Mouse (Mus musculus) hindbrain, embryonic 14.5 days (tissue): ENCODE results near the gene Islr. TPM values are rescaled to one million over a fixed set of nuclear protein-coding genes. Genes with fewer than 3 reads are reported as not detected.
A peak's percentile ranks its signal among the peaks of the same experiment; 100 is the strongest.

ENCODE experiments used
- ATAC-seq: fragments of 200-750 bp; cut with Nextera tagmentation; 2 replicates; pipeline ENCODE4 v1.8.0; 2017; ENCODE audit warnings: moderate number of reproducible peaks, mild to moderate bottlenecking, moderate TSS enrichment, moderate library complexity; ENCODE audit not compliant: low FRiP score
- DNase-seq: peaks from one replicate; pipeline ENCODE4 v3.0.0-alpha.2; 2015; ENCODE audit warnings: low spot score
- H3K27ac ChIP-seq: fragments of 300-500 bp; sonication (generic); 2 replicates; pipeline ENCODE4 v1.5.1; 2014; ENCODE audit warnings: mild to moderate bottlenecking, moderate library complexity
- H3K27me3 ChIP-seq: fragments of 300-500 bp; sonication (generic); 2 replicates; pipeline ENCODE4 v1.6.1; 2014; ENCODE audit warnings: mild to moderate bottlenecking, low read length, mixed read lengths; ENCODE audit not compliant: control insufficient read depth, insufficient read depth
- H3K36me3 ChIP-seq: fragments of 300-500 bp; sonication (generic); replicated peaks from 2 replicates; pipeline ENCODE4 v1.6.1; 2014; ENCODE audit not compliant: control insufficient read depth, insufficient read depth
- H3K4me1 ChIP-seq: fragments of 300-500 bp; sonication (generic); replicated peaks from 2 replicates; pipeline ENCODE4 v1.6.1; 2014; ENCODE audit warnings: antibody characterized with exemption, low read length, mixed read lengths; ENCODE audit not compliant: control insufficient read depth, insufficient read depth
- H3K4me2 ChIP-seq: fragments of 300-500 bp; sonication (generic); replicated peaks from 2 replicates; pipeline ENCODE4 v1.6.1; 2014; ENCODE audit warnings: mild to moderate bottlenecking, moderate library complexity
- H3K4me3 ChIP-seq: fragments of 300-500 bp; sonication (generic); replicated peaks from 2 replicates; pipeline ENCODE4 v1.5.1; 2014; ENCODE audit warnings: mild to moderate bottlenecking, low read length
- H3K9ac ChIP-seq: fragments of 300-500 bp; sonication (generic); 2 replicates; pipeline ENCODE4 v1.6.1; 2014
- H3K9me3 ChIP-seq: fragments of 300-500 bp; sonication (generic); 2 replicates; pipeline ENCODE4 v1.6.1; 2016; ENCODE audit warnings: low read length; ENCODE audit not compliant: control insufficient read depth
- WGBS: fragments of 180-500 bp; shearing (Covaris S2); extraction: QIAGEN DNeasy Blood & Tissue Kit; methylation state at CpG from one replicate; pipeline ENCODE4 v1.1.7; 2014; 5-methylcytosine and 5-hydroxymethylcytosine counted together
- polyA plus RNA-seq: library from polyadenylated mRNA; unstranded; fragments of >200 nt; fragmentation: Nextera tagmentation; extraction: Ambion mirVana; gene quantifications from 2 replicates; pipeline ENCODE4 v1.2.1, GENCODE M21; 2014

The Islr gene
- polyA plus RNA-seq, 1 experiment from 2014 or later, result 34.8 TPM

DNA sequence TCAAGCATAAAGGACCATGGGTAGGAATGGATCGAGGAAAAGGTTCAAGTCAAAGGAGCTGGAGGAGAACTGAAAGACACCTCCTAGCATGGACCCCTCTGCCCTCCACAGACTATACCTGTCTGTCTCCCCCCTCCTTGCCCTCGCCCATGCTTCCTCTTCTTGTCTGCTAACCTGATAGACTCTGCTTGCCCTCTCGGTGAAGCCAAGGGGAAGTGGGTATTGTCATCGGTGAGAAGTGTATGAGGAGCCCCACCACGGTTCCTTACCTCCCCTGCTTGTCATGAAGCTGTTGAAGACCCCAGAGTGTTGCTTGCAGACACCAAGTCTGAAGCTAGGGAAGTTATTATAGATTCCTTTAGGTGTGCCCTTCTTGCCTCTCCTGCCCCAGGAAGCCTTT is 43.8 kb downstream of the Islr start:
- Histone ChIP-seq H3K36me3 (no peaks in the 10 kb centered on the region), H3K27me3 (no peaks in the 10 kb centered on the region), H3K4me2 (no peak overlapping the region), H3K4me3 (no peak overlapping the region), H3K27ac (no peak overlapping the region), H3K9ac (no peak overlapping the region), H3K9me3 (no peaks in the 10 kb centered on the region), H3K4me1 (0 out of 2 replicates have a peak, but pooled peaks cover 4% of the 10 kb centered on the region)
- DNase-seq (no peak), ATAC-seq (no peak)
- 83% methylated on average over 5 of the region's 5 CpGs for WGBS

- DNase-seq, result no peak
- H3K27me3 ChIP-seq, result no peaks in the 10 kb centered on the region
- WGBS, result 74% methylated on average over 4 of the region's 4 CpGs
- H3K36me3 ChIP-seq, result no peaks in the 10 kb centered on the region
- 0 out of 2 replicates have a peak, but pooled peaks cover 4% of the 10 kb centered on the region for H3K4me1 ChIP-seq
- H3K9ac ChIP-seq, result no peak overlapping the region
- H3K27ac ChIP-seq, result no peak overlapping the region
- H3K9me3 ChIP-seq, result no peaks in the 10 kb centered on the region
- no peak for ATAC-seq
- H3K4me3 ChIP-seq, result no peak overlapping the region
- no peak overlapping the region for H3K4me2 ChIP-seq
Measured at GRCm38 (mm10) chr9:58159855-58160254, 44.3 kb downstream of the Islr start.

DNA sequence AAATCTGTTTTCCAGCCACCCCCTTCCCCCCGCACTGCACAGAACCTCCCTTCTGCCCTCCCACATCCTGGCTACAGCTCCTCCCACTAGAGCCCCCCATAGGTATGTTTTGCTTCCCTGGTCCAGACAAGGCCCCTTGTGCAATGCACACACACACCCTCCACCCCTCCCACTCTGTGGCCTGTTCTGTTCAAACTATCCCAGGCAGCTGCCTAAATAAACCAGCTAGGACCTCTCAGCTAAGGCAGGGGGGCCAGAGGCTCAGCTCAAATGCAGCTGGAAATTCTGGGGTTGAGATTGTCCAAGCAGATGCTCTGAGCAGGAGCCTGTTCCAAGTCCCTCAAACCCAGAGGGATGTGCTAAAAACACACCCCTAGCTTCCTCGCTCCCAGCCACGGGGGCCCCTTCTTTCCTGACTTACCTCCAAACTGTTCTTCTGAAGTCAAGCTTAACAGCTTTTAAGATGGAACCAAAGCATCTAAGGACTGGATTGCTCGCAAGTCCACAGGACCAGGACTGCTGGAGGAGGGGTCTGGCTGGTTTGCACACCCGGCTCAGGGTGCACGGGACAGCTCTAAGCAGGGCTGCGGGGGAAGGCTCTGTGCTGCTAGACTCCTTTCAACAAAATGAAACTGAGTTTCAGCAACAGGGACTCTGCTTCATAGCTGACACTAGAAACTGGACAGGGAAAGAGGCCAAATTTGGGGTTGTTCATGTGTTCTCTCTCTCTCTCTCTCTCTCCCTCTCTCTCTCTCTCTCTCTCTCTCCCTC is 45.4 kb downstream of the Islr start:
- no peaks in the 10 kb centered on the region for H3K9me3 ChIP-seq
- H3K9ac ChIP-seq, result no peak overlapping the region
- no peak overlapping the region for H3K4me3 ChIP-seq
- ATAC-seq (no peak), DNase-seq (no peak)
- H3K4me2 ChIP-seq, result no peak overlapping the region; the same call in 1 of the 2 replicates
- peak overlapping the region; percentile 44; the same call in 1 of the 2 replicates for H3K27ac ChIP-seq
- H3K27me3 ChIP-seq, result no peaks in the 10 kb centered on the region
- 0 out of 2 replicates have a peak, but pooled peaks cover 4% of the 10 kb centered on the region for H3K4me1 ChIP-seq
- H3K36me3 ChIP-seq, result no peaks in the 10 kb centered on the region
- 61% methylated on average over 7 of the region's 7 CpGs for WGBS

DNA sequence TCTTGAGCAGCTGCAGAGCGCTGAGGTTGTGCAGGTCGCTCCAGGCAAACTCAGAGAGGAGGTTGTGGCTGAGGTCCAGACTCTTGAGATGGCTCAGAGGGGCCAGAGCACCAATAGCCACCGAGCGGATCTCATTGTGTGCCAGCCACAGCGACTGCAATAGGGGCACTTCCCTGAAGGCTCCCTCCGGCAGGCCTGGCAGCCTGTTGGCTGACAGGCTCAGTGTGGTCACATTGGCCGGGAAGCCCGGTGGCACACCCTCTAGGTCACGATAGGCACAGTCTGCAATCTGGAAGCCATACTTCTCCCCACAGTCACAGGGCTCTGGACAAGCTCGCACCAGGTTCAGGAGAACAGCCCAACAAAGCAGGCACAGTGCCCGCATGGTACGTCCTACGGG is 46.3 kb downstream of the Islr start:
- 81% methylated on average over 13 of the region's 13 CpGs for WGBS
- no peak overlapping the region; the same call in 1 of the 2 replicates for H3K4me3 ChIP-seq
- H3K4me2 ChIP-seq, result peak overlapping the region; percentile 33; the same call in 1 of the 2 replicates
- H3K27me3 ChIP-seq, result no peaks in the 10 kb centered on the region
- H3K9me3 ChIP-seq, result no peaks in the 10 kb centered on the region
- H3K4me1 ChIP-seq, result 0 out of 2 replicates have a peak, but pooled peaks cover 10% of the 10 kb centered on the region
- ATAC-seq, result no peak
- H3K27ac ChIP-seq, result 0 out of 2 replicates have a peak overlapping the region, but pooled peaks have one; percentile 14
- no peak overlapping the region for H3K9ac ChIP-seq
- no peak for DNase-seq
- no peaks in the 10 kb centered on the region for H3K36me3 ChIP-seq

DNA sequence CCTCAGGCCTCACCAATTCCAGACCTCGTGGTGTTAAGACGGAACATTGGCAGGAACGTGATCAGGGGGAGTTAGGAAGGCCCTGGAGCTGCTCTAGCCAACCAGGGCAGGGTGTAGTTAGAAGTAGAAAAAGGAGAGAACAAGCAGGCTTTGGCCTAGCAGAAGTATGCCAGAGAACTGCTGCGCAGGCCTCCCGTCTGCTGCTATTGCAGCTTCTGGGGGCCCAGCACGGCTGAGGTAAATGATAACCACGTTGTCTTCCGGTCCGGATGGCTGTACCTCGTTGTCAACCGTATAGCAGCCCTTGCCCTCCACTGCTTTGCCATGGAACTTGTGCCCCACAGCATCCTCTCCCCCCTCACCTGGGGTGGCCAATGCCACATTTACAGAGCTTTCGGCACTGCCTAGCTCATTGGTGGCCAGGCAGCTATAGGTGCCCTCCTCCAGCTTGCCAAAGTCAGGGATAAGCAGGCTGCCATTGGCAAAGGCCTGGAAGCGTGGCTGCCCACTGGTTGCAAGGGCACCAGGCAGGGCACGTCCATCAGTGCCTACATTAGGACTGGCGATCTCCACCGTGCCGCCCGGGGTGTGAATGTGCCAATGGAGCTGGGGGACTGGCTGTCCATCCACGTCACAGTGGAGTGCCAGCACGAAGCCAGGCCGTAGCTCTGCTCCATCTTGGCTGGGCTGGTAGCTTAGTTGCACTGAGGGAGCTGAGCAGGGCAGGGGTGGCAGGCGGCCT is 47.1 kb downstream of the Islr start:
- WGBS, result 90% methylated on average over 22 of the region's 22 CpGs
- Histone ChIP-seq H3K9ac (no peak overlapping the region), H3K4me1 (0 out of 2 replicates have a peak, but pooled peaks cover 10% of the 10 kb centered on the region), H3K36me3 (no peaks in the 10 kb centered on the region), H3K4me2 (peak overlapping the region; percentile 33; the same call in 1 of the 2 replicates), H3K4me3 (no peak overlapping the region), H3K27me3 (no peaks in the 10 kb centered on the region), H3K27ac (no peak overlapping the region), H3K9me3 (no peaks in the 10 kb centered on the region)
- no peak for ATAC-seq
- no peak for DNase-seq

GRCm38 (mm10) chr9:58155366-58155765 is 48.7 kb downstream of the Islr start:
- no peaks in the 10 kb centered on the region for H3K36me3 ChIP-seq
- H3K27ac ChIP-seq, result 0 out of 2 replicates have a peak overlapping the region, but pooled peaks have one; percentile 14
- H3K9me3 ChIP-seq, result no peaks in the 10 kb centered on the region
- H3K4me2 ChIP-seq, result no peak overlapping the region
- DNase-seq (peak; percentile 69), ATAC-seq (no peak)
- 0 out of 2 replicates have a peak, but pooled peaks cover 10% of the 10 kb centered on the region for H3K4me1 ChIP-seq
- H3K27me3 ChIP-seq, result no peaks in the 10 kb centered on the region
- WGBS, result 38% methylated on average over 3 of the region's 3 CpGs
- no peak overlapping the region for H3K9ac ChIP-seq
- H3K4me3 ChIP-seq, result no peak overlapping the region

GRCm38 (mm10) chr9:58153095-58153494 is 51.0 kb downstream of the Islr start:
- H3K4me3 ChIP-seq, result no peak overlapping the region
- WGBS, result 73% methylated on average over 3 of the region's 3 CpGs
- no peak overlapping the region for H3K4me2 ChIP-seq
- H3K27me3 ChIP-seq, result no peaks in the 10 kb centered on the region
- H3K4me1 ChIP-seq, result 0 out of 2 replicates have a peak, but pooled peaks cover 10% of the 10 kb centered on the region
- DNase-seq (no peak), ATAC-seq (no peak)
- no peaks in the 10 kb centered on the region for H3K9me3 ChIP-seq
- H3K36me3 ChIP-seq, result no peaks in the 10 kb centered on the region
- H3K9ac ChIP-seq, result no peak overlapping the region
- no peak overlapping the region for H3K27ac ChIP-seq

DNA sequence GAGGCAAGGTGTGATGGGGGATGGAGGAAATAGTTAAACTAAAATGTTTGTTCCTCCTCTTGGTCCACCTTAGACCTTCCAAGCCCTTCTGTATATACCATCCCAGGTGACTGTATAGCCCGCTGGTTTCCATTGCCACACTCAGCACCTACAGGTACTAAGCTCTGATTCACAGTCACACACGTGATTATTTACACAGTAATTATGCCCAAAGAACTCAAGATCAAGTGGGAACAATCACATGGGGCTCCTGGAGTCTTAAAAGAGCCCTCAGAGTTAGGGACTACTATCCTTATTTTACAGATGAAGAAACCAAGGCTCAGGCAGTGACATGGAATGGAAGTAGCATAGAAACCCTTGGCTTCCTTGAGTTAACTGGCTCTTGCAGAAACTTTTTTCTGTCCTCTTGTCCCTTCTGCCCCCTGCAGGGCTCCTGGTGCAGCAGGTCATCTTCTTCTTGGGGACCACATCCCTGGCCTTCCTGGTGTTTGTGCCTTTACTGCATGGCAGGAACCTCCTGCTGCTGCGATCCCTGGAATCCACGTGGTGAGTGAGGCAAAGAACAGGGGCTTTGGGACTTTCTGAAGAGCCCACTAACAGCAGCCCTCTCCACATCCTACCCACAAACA is 53.3 kb downstream of the Islr start:
- ATAC-seq, result no peak
- 75% methylated on average over 4 of the region's 4 CpGs for WGBS
- DNase-seq, result no peak
- Histone ChIP-seq H3K27ac (no peak overlapping the region), H3K9ac (no peak overlapping the region), H3K27me3 (no peaks in the 10 kb centered on the region), H3K36me3 (no peaks in the 10 kb centered on the region), H3K4me2 (no peak overlapping the region), H3K4me1 (0 out of 2 replicates have a peak, but pooled peaks cover 10% of the 10 kb centered on the region), H3K4me3 (no peak overlapping the region), H3K9me3 (no peaks in the 10 kb centered on the region)

DNA sequence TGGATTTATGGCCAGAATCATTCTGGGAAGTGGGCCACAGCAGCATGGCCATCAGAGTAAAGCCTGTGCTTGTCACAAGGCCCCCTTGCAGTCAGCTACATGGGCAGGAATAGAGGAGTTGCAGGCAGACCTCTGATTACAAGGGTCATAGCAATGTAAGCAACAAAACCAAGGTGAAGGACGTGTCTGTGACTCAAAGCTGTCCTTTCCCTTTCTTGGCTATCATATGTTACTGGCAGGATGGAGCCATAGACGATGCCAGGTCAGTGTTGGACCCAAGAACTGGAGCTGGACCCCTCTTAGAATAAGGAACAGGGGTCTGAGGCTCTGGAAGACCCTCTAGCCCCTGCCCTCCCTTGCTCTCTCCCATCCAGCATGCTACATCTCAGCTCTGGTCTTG is 55.3 kb downstream of the Islr start:
- Histone ChIP-seq H3K27me3 (no peaks in the 10 kb centered on the region), H3K9me3 (no peaks in the 10 kb centered on the region), H3K4me3 (no peak overlapping the region), H3K9ac (no peak overlapping the region), H3K4me2 (no peak overlapping the region), H3K27ac (no peak overlapping the region), H3K36me3 (no peaks in the 10 kb centered on the region), H3K4me1 (0 out of 2 replicates have a peak, but pooled peaks cover 6% of the 10 kb centered on the region)
- ATAC-seq, result no peak
- DNase-seq, result no peak
- 70% methylated on average over 2 of the region's 2 CpGs for WGBS
